Mouse (Mus musculus) MEL (cell line): ENCODE measurements around the gene Vti1a. TPM values are rescaled to one million over a fixed set of nuclear protein-coding genes. Genes with fewer than 3 reads are reported as not detected.

ENCODE experiments used
- DNase-seq: peaks from one replicate; pipeline ENCODE4 v3.0.0; 2011; ENCODE audit warnings: low read depth, low spot score
- H3K27ac ChIP-seq: 2 replicates; pipeline ENCODE4 v1.5.1; 2012; ENCODE audit warnings: low read depth, mild to moderate bottlenecking, control low read depth, low read length, moderate library complexity; ENCODE audit not compliant: control insufficient read depth
- H3K27me3 ChIP-seq, 2 experiments: fragments of 150-350 bp in 1 of 2; sonication (generic) in 1 of 2; 2 replicates each; pipeline ENCODE4 v1.6.1; 2012; ENCODE audit warnings: low read length in 2 of 2, mild to moderate bottlenecking in 2 of 2, improper control_type of control experiment in 1 of 2, moderate library complexity in 1 of 2; ENCODE audit not compliant: insufficient read depth in 2 of 2, control insufficient read depth in 1 of 2
- H3K36me3 ChIP-seq, 2 experiments: 2 replicates each; pipeline ENCODE4 v1.6.1; 2012 to 2014; ENCODE audit warnings: low read length in 2 of 2, improper control_type of control experiment in 1 of 2, inconsistent platforms in 1 of 2, mild to moderate bottlenecking in 1 of 2; ENCODE audit not compliant: insufficient read depth in 2 of 2, control insufficient read depth in 1 of 2
- H3K4me1 ChIP-seq, 2 experiments: fragments of 150-350 bp in 1 of 2; sonication (generic) in 1 of 2; 2 replicates each; pipeline ENCODE4 v1.6.1; 2012; ENCODE audit warnings: low read length in 2 of 2, improper control_type of control experiment in 1 of 2, mild to moderate bottlenecking in 1 of 2; ENCODE audit not compliant: insufficient read depth in 2 of 2, control insufficient read depth in 1 of 2
- H3K4me3 ChIP-seq, 2 experiments: fragments of 150-350 bp in 1 of 2; sonication (generic) in 1 of 2; 2 replicates each; pipeline ENCODE4 v1.5.1; 2012; ENCODE audit warnings: low read depth in 2 of 2, low read length in 2 of 2, mild to moderate bottlenecking in 2 of 2, moderate library complexity in 2 of 2, control low read depth in 1 of 2, improper control_type of control experiment in 1 of 2; ENCODE audit not compliant: control insufficient read depth in 1 of 2, insufficient read depth in 1 of 2
- H3K79me2 ChIP-seq: 2 replicates; pipeline ENCODE4 v1.6.1; 2012; ENCODE audit warnings: mild to moderate bottlenecking, low read length, moderate library complexity; ENCODE audit not compliant: control insufficient read depth, poor library complexity, insufficient read depth
- H3K9ac ChIP-seq: 2 replicates; pipeline ENCODE4 v1.6.1; 2012; ENCODE audit warnings: low read depth, mild to moderate bottlenecking, control low read depth, low read length, moderate library complexity; ENCODE audit not compliant: control insufficient read depth, poor library complexity, severe bottlenecking
- H3K9me3 ChIP-seq: fragments of 150-350 bp; sonication (generic); replicated peaks from 2 replicates; pipeline ENCODE4 v1.6.1; 2012; ENCODE audit warnings: mild to moderate bottlenecking, low read length, improper control_type of control experiment, moderate library complexity; ENCODE audit not compliant: insufficient read depth
- BHLHE40 ChIP-seq: IDR thresholded peaks from 2 replicates; pipeline ENCODE4 v1.6.1; 2012; ENCODE audit warnings: low read depth, mild to moderate bottlenecking, inconsistent platforms, low read length, improper control_type of control experiment, borderline replicate concordance
- CHD1 ChIP-seq: IDR thresholded peaks from 2 replicates; pipeline ENCODE4 v1.6.1; 2012; ENCODE audit warnings: low read depth, mild to moderate bottlenecking, inconsistent platforms, low read length, improper control_type of control experiment
- CHD2 ChIP-seq: IDR thresholded peaks from 2 replicates; pipeline ENCODE4 v1.6.1; 2011; ENCODE audit warnings: low read length, improper control_type of control experiment
- CTCF ChIP-seq, 3 experiments: IDR thresholded peaks in 2 of 3; conservative IDR thresholded peaks in 1 of 3; 2 replicates each; pipeline ENCODE4 v1.5.1; 2011 to 2012; ENCODE audit warnings: low read length in 3 of 3, low read depth in 2 of 3, mild to moderate bottlenecking in 2 of 3, improper control_type of control experiment in 1 of 3, inconsistent platforms in 1 of 3, mixed read lengths in 1 of 3, moderate library complexity in 1 of 3; ENCODE audit not compliant: control insufficient read depth in 1 of 3, insufficient read depth in 1 of 3, poor library complexity in 1 of 3, severe bottlenecking in 1 of 3
- E2F4 ChIP-seq: IDR thresholded peaks from 2 replicates; pipeline ENCODE4 v1.6.1; 2011; ENCODE audit warnings: low read depth, low read length, improper control_type of control experiment, borderline replicate concordance
- EP300 ChIP-seq, 2 experiments: IDR thresholded peaks; 2 replicates each; pipeline ENCODE4 v1.6.1; 2011; ENCODE audit warnings: improper control_type of control experiment in 2 of 2, low read length in 2 of 2, low read depth in 1 of 2, mild to moderate bottlenecking in 1 of 2
- ETS1 ChIP-seq: IDR thresholded peaks from 2 replicates; pipeline ENCODE4 v1.6.1; 2012; ENCODE audit warnings: low read depth, mild to moderate bottlenecking, inconsistent platforms, low read length, improper control_type of control experiment, moderate library complexity
- GABPA ChIP-seq: IDR thresholded peaks from 2 replicates; pipeline ENCODE4 v1.6.1; 2012; ENCODE audit warnings: low read depth, mild to moderate bottlenecking, inconsistent platforms, low read length, improper control_type of control experiment, moderate library complexity
- GATA1 ChIP-seq: IDR thresholded peaks from 2 replicates; pipeline ENCODE4 v1.6.1; 2011; ENCODE audit warnings: low read depth, low read length, improper control_type of control experiment
- JUND ChIP-seq: IDR thresholded peaks from 2 replicates; pipeline ENCODE4 v1.6.1; 2011; ENCODE audit warnings: low read depth, mild to moderate bottlenecking, improper control_type of control experiment, low read length
- KAT2A ChIP-seq: conservative IDR thresholded peaks from 2 replicates; pipeline ENCODE4 v1.6.1; 2012; ENCODE audit warnings: low read depth, low read length, improper control_type of control experiment, inconsistent platforms
- MAX ChIP-seq: IDR thresholded peaks from 2 replicates; pipeline ENCODE4 v1.6.1; 2011; ENCODE audit warnings: low read length, improper control_type of control experiment
- MAZ ChIP-seq: IDR thresholded peaks from 2 replicates; pipeline ENCODE4 v1.6.1; 2012; ENCODE audit warnings: low read depth, mild to moderate bottlenecking, inconsistent platforms, low read length, improper control_type of control experiment
- MXI1 ChIP-seq: IDR thresholded peaks from 2 replicates; pipeline ENCODE4 v1.6.1; 2011; ENCODE audit warnings: mild to moderate bottlenecking, low read depth, low read length, improper control_type of control experiment
- POLR2AphosphoS5 ChIP-seq: IDR thresholded peaks from 2 replicates; pipeline ENCODE4 v1.6.1; 2012; ENCODE audit warnings: low read depth, borderline replicate concordance, mild to moderate bottlenecking, inconsistent platforms, low read length, moderate library complexity, mixed read lengths
- SMC3 ChIP-seq: IDR thresholded peaks from 2 replicates; pipeline ENCODE4 v1.6.1; 2011; ENCODE audit warnings: low read depth, low read length, improper control_type of control experiment
- TBP ChIP-seq: IDR thresholded peaks from 2 replicates; pipeline ENCODE4 v1.8.0; 2011; ENCODE audit warnings: low read depth, low read length, improper control_type of control experiment
- TCF12 ChIP-seq: IDR thresholded peaks from 2 replicates; pipeline ENCODE4 v1.6.1; 2014; ENCODE audit warnings: low read depth, mild to moderate bottlenecking, inconsistent platforms, low read length, improper control_type of control experiment, moderate library complexity
- UBTF ChIP-seq: IDR thresholded peaks from 2 replicates; pipeline ENCODE4 v1.6.1; 2012; ENCODE audit warnings: low read depth, mild to moderate bottlenecking, inconsistent platforms, low read length, improper control_type of control experiment, moderate library complexity, borderline replicate concordance; ENCODE audit not compliant: insufficient read depth
- USF1 ChIP-seq: IDR thresholded peaks from 2 replicates; pipeline ENCODE4 v1.6.1; 2014; ENCODE audit warnings: low read depth, mild to moderate bottlenecking, inconsistent platforms, low read length, improper control_type of control experiment, moderate library complexity
- USF2 ChIP-seq, 2 experiments: IDR thresholded peaks; 2 replicates each; pipeline ENCODE4 v1.6.1; 2011 to 2012; ENCODE audit warnings: improper control_type of control experiment in 2 of 2, low read length in 2 of 2, borderline replicate concordance in 1 of 2, inconsistent platforms in 1 of 2, low read depth in 1 of 2, mild to moderate bottlenecking in 1 of 2; ENCODE audit not compliant: insufficient read depth in 1 of 2
- ZC3H11A ChIP-seq: IDR thresholded peaks from 2 replicates; pipeline ENCODE4 v1.6.1; 2012; ENCODE audit warnings: low read depth, mild to moderate bottlenecking, inconsistent platforms, low read length, improper control_type of control experiment
- ZKSCAN1 ChIP-seq: IDR thresholded peaks from 2 replicates; pipeline ENCODE4 v1.6.1; 2012; ENCODE audit warnings: low read depth, mild to moderate bottlenecking, inconsistent platforms, low read length, improper control_type of control experiment, moderate library complexity
- ZMIZ1 ChIP-seq: IDR thresholded peaks from 2 replicates; pipeline ENCODE4 v1.6.1; 2012; ENCODE audit warnings: low read depth, mild to moderate bottlenecking, inconsistent platforms, low read length, improper control_type of control experiment, moderate library complexity
- ZNF384 ChIP-seq: IDR thresholded peaks from 2 replicates; pipeline ENCODE4 v1.6.1; 2012; ENCODE audit warnings: low read depth, mild to moderate bottlenecking, inconsistent platforms, low read length, improper control_type of control experiment
- polyA plus RNA-seq, 2 experiments: library from polyadenylated mRNA; stranded (reverse) in 1 of 2; unstranded in 1 of 2; fragments of >175 nt in 1 of 2; fragments of >200 nt in 1 of 2; gene quantifications; 2 replicates each; pipeline versions ENCODE4 v1.2.1 to v1.2.4; 2012; ENCODE audit warnings: low replicate concordance in 2 of 2, low read depth in 1 of 2; ENCODE audit not compliant: insufficient read length in 2 of 2, insufficient read depth in 1 of 2, missing spikeins in 1 of 2
- total RNA-seq: library from RNA; depleted of rRNA; stranded (reverse); fragments of 300-350 nt; gene quantifications from 2 replicates; pipeline ENCODE4 v1.2.3, GENCODE M21; 2012

Gene Vti1a
- total and polyA plus RNA-seq, 3 experiments, result 37.2 to 119 (median 42.8) TPM

GRCm38 (mm10) chr19:55461963-55462362 lies 145.9 kb downstream of the Vti1a start:
- Histone ChIP-seq H3K9ac (no peak overlapping the region), H3K27me3 (no peaks in the 10 kb centered on the region), H3K4me1 (peaks cover 0 to 3% of the 10 kb centered on the region in 2 experiments; a peak in 1 of 4 replicates), H3K4me3 (no peak overlapping the region), H3K9me3 (no peaks in the 10 kb centered on the region), H3K27ac (no peak overlapping the region), H3K36me3 (no peaks in the 10 kb centered on the region; a peak in 1 of 4 replicates), H3K79me2 (no peaks in the 10 kb centered on the region)
- DNase-seq, result peak; percentile 20
- TF ChIP-seq ZKSCAN1, result no peak
- no peak for TF ChIP-seq ZNF384
- no peak for TF ChIP-seq CTCF (IDR thresholded peaks at IDR 0.05 in 2 of 3, conservative IDR thresholded peaks at IDR 0.05 in 1 of 3; ENCODE audit: control insufficient read depth in 1 of 3, insufficient read depth in 1 of 3, low read depth in 2 of 3, low read length in 3 of 3, poor library complexity in 1 of 3, severe bottlenecking in 1 of 3)

DNA sequence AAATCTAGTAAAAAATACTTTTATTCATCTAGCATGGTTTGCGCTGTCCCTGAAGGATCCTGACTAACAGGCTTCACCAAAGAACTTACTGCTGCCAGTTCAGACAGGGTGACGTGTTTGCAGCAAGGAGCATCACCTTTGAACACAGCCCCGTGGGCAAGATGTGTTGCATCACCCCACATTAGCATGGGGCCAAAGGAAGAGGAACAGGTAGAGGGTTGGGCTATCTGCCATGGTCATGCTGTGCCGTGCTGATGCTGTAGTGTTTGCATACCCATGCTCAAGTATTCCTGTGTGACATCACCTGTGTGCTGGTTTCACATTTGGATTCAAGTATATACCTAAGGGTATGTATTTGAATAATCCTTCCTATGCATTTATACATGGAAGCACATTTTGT lies 147.6 kb downstream of the Vti1a start:
- no peak for DNase-seq
- no peaks in the 10 kb centered on the region; a peak in 1 of 4 replicates for H3K36me3 ChIP-seq
- H3K9ac ChIP-seq, result no peak overlapping the region
- no peak overlapping the region for H3K27ac ChIP-seq
- H3K27me3 ChIP-seq, result no peaks in the 10 kb centered on the region
- TF ChIP-seq JUND (no peak), ZMIZ1 (no peak), ZNF384 (no peak), BHLHE40 (no peak), ETS1 (no peak), E2F4 (no peak), USF1 (no peak), CHD1 (no peak), GATA1 (no peak), MAX (no peak)
- H3K79me2 ChIP-seq, result no peaks in the 10 kb centered on the region
- no peaks in the 10 kb centered on the region for H3K9me3 ChIP-seq
- H3K4me3 ChIP-seq, result no peak overlapping the region
- peaks cover 0 to 3% of the 10 kb centered on the region in 2 experiments; a peak in 1 of 4 replicates for H3K4me1 ChIP-seq

DNA sequence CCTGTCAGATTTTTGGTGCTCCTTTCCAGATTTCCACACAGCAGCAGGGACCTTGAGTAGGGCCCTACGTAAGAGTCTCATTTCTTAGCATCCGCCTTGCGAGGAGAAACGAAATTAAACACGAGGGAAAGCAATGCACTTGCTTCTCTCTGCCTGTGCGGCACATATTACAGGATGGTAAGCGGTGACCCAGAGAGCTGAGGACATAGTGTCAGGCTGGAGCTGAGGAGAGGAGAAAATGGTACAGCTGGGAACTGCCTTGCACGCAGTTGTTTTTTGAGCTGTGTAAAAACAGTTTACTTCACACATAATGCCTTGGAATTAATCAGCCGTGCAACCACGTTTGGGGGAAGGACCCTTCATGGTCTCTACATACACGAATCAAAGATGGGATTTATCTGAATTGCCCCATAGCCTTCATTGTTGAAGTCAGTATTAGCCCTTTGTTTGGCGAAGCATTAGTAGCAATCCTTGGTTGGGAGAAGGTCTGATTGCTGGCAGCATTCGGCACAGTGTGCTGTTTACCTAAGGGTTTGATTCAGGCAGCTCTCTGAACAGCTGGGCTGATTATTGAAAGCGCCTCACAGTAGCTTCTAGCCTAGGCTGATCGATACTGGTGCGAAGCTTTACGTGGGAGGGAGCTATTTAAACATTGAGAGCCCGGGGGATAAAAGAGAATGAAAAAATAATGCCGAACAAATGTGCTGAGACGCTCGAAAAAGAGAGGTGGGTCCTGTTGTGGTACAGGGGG lies 153.4 kb downstream of the Vti1a start:
- Histone ChIP-seq H3K79me2 (no peaks in the 10 kb centered on the region), H3K27me3 (no peaks in the 10 kb centered on the region), H3K9ac (no peak overlapping the region), H3K27ac (no peak overlapping the region), H3K4me1 (no peaks in the 10 kb centered on the region), H3K4me3 (no peak overlapping the region), H3K36me3 (peaks cover 0 to 2% of the 10 kb centered on the region in 2 experiments; a peak in 1 of 4 replicates), H3K9me3 (no peaks in the 10 kb centered on the region)
- DNase-seq, result no peak
- TF ChIP-seq CTCF (IDR thresholded peaks at IDR 0.05 in 2 of 3, conservative IDR thresholded peaks at IDR 0.05 in 1 of 3; ENCODE audit: control insufficient read depth in 1 of 3, insufficient read depth in 1 of 3, low read depth in 2 of 3, low read length in 3 of 3, poor library complexity in 1 of 3, severe bottlenecking in 1 of 3) (no peak), ZC3H11A (no peak), EP300 (IDR thresholded peaks at IDR 0.05; ENCODE audit: low read depth in 1 of 2, low read length in 2 of 2) (no peak), BHLHE40 (no peak), MXI1 (no peak), SMC3 (no peak), CHD2 (no peak), TBP (no peak), POLR2AphosphoS5 (no peak), USF2 (IDR thresholded peaks at IDR 0.05; ENCODE audit: borderline replicate concordance in 1 of 2, insufficient read depth in 1 of 2, low read depth in 1 of 2, low read length in 2 of 2) (no peak), ZNF384 (no peak), MAZ (no peak), TCF12 (no peak), UBTF (no peak), ZKSCAN1 (no peak), GABPA (no peak), KAT2A (no peak)
